Mouse (Mus musculus) bone marrow macrophage, adult 2 months (primary cell): ENCODE results near the gene Il4.
"Not testable (repeated sequence)": the region's sequence is repeated elsewhere in the genome, so short reads cannot be mapped to it uniquely, and the experiment has no call there.

Experiments
- CTCF ChIP-seq: IDR thresholded peaks from 2 replicates; pipeline ENCODE4 v1.5.1; 2012; ENCODE audit warnings: low read depth, mild to moderate bottlenecking, low read length, moderate library complexity
- POLR2A ChIP-seq: IDR thresholded peaks from 2 replicates; pipeline ENCODE4 v1.6.1; 2012; ENCODE audit warnings: mild to moderate bottlenecking, low read depth, low read length, borderline replicate concordance

DNA sequence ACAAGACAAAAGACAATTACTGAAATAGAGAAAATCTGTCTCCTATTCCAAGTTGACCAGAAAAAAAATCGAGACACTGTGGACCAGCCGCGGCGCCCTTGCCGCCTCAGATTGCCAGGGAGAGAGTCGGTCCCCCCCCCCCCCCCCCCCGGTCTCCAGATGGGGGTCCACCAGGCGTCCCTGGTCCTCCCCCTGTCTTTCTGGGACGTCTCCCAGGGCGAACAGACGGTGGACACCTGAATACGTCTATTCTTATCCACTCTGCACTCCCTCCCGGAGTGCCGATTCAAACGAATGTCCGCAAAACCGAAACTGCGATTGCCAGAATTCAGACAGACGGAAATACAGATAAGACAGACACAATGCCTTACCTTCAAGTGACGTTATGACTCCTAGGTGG lies 61.9 kb downstream of the Il4 start:
- TF ChIP-seq CTCF, POLR2A: not testable (repeated sequence)
